Mouse (Mus musculus) MEL (cell line): Measurements from ENCODE around the gene Myo1c.

Experiments used
- CHD1 ChIP-seq: IDR thresholded peaks from 2 replicates; pipeline ENCODE4 v1.6.1; 2012; ENCODE audit warnings: low read depth, mild to moderate bottlenecking, inconsistent platforms, low read length, improper control_type of control experiment
- CHD2 ChIP-seq: IDR thresholded peaks from 2 replicates; pipeline ENCODE4 v1.6.1; 2011; ENCODE audit warnings: low read length, improper control_type of control experiment
- CTCF ChIP-seq, 3 experiments: IDR thresholded peaks in 2 of 3; conservative IDR thresholded peaks in 1 of 3; 2 replicates each; pipeline ENCODE4 v1.5.1; 2011 to 2012; ENCODE audit warnings: low read length in 3 of 3, low read depth in 2 of 3, mild to moderate bottlenecking in 2 of 3, improper control_type of control experiment in 1 of 3, inconsistent platforms in 1 of 3, mixed read lengths in 1 of 3, moderate library complexity in 1 of 3; ENCODE audit not compliant: control insufficient read depth in 1 of 3, insufficient read depth in 1 of 3, poor library complexity in 1 of 3, severe bottlenecking in 1 of 3
- ELF1 ChIP-seq: IDR thresholded peaks from 2 replicates; pipeline ENCODE4 v1.6.1; 2014; ENCODE audit warnings: low read depth, mild to moderate bottlenecking, inconsistent platforms, low read length, improper control_type of control experiment, moderate library complexity
- EP300 ChIP-seq, 2 experiments: IDR thresholded peaks; 2 replicates each; pipeline ENCODE4 v1.6.1; 2011; ENCODE audit warnings: improper control_type of control experiment in 2 of 2, low read length in 2 of 2, low read depth in 1 of 2, mild to moderate bottlenecking in 1 of 2
- GATA1 ChIP-seq: IDR thresholded peaks from 2 replicates; pipeline ENCODE4 v1.6.1; 2011; ENCODE audit warnings: low read depth, low read length, improper control_type of control experiment
- MAFK ChIP-seq: IDR thresholded peaks from 2 replicates; pipeline ENCODE4 v1.6.1; 2011; ENCODE audit warnings: low read depth, mild to moderate bottlenecking, low read length, improper control_type of control experiment, borderline replicate concordance
- NRF1 ChIP-seq: IDR thresholded peaks from 2 replicates; pipeline ENCODE4 v1.6.1; 2014; ENCODE audit warnings: low read depth, mild to moderate bottlenecking, inconsistent platforms, low read length, improper control_type of control experiment, moderate library complexity; ENCODE audit not compliant: poor library complexity, insufficient read depth, severe bottlenecking
- POLR2AphosphoS2 ChIP-seq: IDR thresholded peaks from 2 replicates; pipeline ENCODE4 v1.6.1; 2011; ENCODE audit warnings: low read length, improper control_type of control experiment
- RAD21 ChIP-seq: IDR thresholded peaks from 2 replicates; pipeline ENCODE4 v1.6.1; 2011; ENCODE audit warnings: mild to moderate bottlenecking, low read depth, low read length, improper control_type of control experiment
- TCF12 ChIP-seq: IDR thresholded peaks from 2 replicates; pipeline ENCODE4 v1.6.1; 2014; ENCODE audit warnings: low read depth, mild to moderate bottlenecking, inconsistent platforms, low read length, improper control_type of control experiment, moderate library complexity
- ZMIZ1 ChIP-seq: IDR thresholded peaks from 2 replicates; pipeline ENCODE4 v1.6.1; 2012; ENCODE audit warnings: low read depth, mild to moderate bottlenecking, inconsistent platforms, low read length, improper control_type of control experiment, moderate library complexity

DNA sequence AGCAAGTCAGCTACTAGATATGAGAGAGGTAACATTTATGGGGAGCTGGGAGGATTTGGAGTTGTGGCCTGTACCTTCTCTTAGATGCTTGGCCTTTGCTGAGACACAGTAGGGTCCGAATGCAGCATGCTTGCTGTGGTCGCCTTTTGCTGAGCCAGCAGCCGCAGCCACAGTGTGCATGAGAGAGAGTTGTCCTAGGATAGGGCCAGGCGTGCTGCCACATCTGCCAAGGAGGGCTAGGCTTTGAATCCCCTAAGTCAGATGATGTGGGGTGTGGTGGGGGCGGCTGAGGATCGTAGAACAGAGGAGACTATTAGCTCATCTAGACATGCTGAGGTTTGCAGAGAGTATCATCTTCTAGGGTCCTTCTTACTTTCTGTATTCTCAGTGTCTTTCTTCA, 52.5 kb downstream of the Myo1c start:
- no peak for TF ChIP-seq RAD21
- no peak for TF ChIP-seq TCF12
- TF ChIP-seq EP300 (IDR thresholded peaks at IDR 0.05; ENCODE audit: low read depth in 1 of 2, low read length in 2 of 2): no peak
- no peak for TF ChIP-seq NRF1
- no peak for TF ChIP-seq ELF1
- TF ChIP-seq GATA1: no peak
- TF ChIP-seq CTCF (IDR thresholded peaks at IDR 0.05 in 2 of 3, conservative IDR thresholded peaks at IDR 0.05 in 1 of 3; ENCODE audit: control insufficient read depth in 1 of 3, insufficient read depth in 1 of 3, low read depth in 2 of 3, low read length in 3 of 3, poor library complexity in 1 of 3, severe bottlenecking in 1 of 3): no peak
- TF ChIP-seq MAFK: no peak
- TF ChIP-seq POLR2AphosphoS2: no peak
- TF ChIP-seq ZMIZ1: no peak
- TF ChIP-seq CHD2: no peak
- no peak for TF ChIP-seq CHD1
